Mouse (Mus musculus) liver, postnatal 0 days (tissue): Measurements from ENCODE around the gene Lrrc41.

ENCODE experiments used
- CTCF ChIP-seq: sonication (generic); IDR thresholded peaks from 2 replicates; pipeline ENCODE4 v1.5.1; 2016; ENCODE audit warnings: antibody characterized with exemption, low read depth
- EP300 ChIP-seq: IDR thresholded peaks from 2 replicates; pipeline ENCODE4 v1.6.1; 2016; ENCODE audit warnings: antibody characterized with exemption, low read depth, mild to moderate bottlenecking

DNA sequence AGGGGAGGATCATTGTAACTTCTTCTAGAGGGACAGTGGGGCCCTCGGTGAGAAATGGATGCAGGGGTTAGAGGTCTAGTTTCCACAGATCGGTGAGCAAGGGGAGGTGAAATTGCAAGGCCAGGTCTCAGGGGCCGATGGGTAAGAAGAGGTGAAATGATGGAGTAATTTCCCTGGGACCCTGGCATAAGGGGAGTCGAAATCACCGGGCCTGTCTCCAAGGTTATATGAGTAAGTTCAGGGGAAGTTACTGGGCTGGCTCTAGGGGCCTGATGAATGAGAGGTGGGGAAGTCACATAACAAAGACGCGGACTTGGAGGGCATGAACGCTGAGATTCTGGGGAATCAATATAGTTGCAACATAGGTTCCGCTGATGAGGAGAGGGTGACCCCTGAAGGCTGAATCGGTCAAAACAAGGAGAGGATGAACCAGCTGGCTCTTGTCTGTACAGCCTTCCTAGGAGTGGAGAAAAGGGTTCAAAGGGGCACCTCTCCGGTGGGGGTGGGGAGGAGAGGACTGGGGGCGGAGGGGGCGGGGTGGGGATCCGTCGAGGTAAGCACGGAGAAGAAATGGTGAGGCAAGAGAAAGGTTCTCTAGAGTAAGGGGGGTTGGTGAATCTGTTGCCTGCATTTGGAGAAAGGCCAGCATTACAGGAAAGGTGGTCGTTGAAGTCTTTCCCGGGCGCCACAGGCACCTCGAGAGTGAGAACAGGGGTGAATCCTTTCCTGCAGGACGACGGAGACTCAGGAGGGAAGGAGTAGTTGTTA is 22.4 kb upstream of the Lrrc41 start:
- peak; percentile 65 for TF ChIP-seq CTCF
- no peak for TF ChIP-seq EP300
